Mouse (Mus musculus): ENCODE results near the gene Ggact.
A peak's percentile ranks its signal among the peaks of the same experiment; 100 is the strongest.

The Ggact gene

DNA sequence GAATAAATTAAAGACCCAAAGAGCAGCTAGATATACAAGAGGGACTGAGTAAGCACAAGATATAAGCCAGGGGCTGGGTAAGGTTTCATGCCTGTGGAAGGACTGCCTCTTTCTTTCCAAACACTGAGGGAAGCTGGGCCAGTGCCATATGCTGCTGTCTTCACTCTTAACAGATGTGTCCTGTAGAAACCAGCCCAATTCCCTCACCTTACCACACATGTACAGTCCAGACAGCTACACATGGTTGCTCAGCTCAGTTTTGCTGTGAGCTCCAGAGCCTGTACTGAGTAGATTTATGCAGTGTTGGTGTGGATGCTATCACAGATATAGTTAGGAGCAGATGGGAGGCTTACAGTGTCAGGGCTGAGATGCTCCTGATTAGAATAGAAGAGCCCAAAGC lies 12.9 kb downstream of the Ggact start:
- no peak for DNase-seq (ENCODE audit: low spot score in 2 of 2)

DNA sequence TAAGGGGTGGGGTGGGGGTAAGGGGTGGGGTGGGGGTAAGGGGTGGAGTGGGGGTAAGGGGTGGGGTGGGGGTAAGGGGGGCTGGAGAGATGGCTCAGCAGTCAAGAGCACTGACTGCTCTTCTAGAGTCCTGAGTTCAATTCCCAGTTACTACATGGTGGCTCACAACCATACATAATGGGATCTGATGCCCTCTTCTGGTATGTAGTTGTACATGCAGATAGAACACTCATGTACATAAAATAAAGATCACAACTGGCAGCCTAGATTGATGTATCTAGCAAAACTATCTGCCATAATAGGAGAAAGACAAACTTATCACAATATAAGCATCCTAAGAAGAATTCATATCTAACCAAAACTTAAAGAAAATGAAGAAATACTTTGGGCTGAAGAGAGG lies 15.0 kb downstream of the Ggact start:
- DNase-seq (ENCODE audit: low spot score in 2 of 2): no peak

DNA sequence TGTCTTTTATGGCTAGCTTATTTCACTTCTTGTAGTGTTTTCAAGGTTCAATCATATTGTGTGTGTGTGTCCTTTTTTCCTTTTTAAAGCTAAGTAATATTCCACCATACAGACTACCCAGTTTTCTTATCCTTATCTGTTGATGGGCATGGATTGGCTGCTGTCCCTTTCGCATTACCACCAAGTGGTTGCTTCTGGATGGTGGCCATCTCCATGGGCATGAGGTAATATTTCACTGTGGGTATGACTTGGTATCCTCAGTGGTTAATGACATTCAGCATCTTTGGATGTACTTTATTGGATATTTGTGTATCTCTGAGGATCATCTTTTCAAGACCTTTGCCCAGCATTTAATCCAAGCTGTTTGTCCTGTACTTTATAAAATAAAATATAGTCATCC lies 17.5 kb downstream of the Ggact start:
- no peak for DNase-seq (ENCODE audit: low spot score in 2 of 2)

DNA sequence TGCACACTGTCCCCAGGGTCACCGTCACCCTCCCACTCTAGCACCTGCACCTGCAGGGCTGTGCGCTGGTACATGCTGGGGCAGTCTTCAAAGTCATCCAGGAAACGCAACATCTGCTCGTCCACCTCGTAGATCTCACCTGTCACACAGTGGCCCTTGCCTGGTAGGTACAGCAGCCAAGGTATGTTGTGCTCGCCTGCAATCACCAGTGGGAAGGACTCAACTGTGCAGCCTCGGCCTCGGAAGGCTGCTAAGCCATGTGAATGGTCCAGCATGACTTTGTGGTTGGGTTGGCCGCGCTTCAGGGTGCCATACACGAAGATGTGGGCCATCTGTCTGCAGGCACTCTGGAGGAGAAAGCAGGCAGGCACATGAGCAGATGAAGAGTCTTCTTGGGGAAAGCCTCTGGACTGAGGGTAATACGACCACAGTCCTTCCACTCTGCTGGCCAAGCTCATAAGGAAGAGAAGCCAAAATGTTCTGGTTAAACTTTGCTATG lies 22.0 kb downstream of the Ggact start:
- DNase-seq (ENCODE audit: low spot score in 2 of 2): no peak

DNA sequence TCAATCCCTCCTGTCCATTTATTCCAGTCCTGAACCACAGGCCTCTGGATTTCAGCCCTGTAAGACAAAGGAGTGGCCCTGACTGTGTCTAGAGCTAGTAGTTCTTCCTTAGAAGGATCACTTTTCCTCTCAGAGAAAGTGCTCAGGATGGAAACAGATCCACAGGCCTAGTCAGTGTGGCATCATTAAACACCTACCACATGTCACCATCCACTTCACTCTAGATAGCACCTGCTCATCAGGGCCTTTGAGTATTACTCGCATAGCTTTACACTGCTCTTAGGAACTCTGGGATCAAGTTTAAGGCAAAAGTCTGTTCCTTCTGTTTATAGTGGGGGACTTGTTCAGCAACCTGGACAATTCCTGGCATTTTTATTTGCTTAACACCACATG lies 25.1 kb downstream of the Ggact start:
- DNase-seq (ENCODE audit: low spot score in 2 of 2): no peak

DNA sequence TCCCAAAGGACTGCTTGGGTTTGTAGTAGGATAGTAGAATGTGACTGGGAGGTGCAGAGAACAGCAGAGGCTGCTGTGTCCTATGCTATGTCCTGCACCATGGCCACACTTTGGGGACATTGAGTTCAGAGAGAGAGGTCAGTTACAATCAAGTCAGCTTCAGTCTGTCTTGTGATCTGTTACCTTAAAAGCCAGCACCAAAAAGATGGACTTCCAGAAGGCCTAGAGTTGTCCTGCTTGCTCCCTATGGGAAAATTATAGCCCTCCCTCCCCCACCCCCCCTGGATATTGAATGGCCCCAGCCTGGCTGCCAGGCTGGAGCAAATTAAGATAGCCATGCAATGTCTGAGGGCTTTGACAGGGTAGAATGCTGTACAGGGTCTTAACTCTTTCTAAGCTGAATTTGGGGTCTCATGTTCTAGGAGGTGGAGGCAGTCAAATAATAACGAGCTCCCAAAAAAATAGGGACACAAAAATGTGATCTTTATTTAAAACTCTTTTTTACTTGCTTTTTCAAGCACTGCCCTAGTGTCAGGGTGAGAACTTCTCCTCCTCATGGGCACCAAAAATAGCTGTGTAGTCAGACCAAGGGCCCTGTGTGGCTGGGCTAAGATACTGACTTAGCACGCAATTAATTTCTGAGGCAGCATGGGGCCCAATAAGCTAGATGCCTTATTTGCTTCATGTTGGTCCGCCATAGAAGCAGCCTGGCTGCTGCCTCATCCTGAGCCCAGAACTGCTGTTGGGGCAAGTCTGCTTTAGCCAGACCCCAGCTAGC lies 25.7 kb downstream of the Ggact start:
- no peak for DNase-seq (ENCODE audit: low spot score in 2 of 2)

DNA sequence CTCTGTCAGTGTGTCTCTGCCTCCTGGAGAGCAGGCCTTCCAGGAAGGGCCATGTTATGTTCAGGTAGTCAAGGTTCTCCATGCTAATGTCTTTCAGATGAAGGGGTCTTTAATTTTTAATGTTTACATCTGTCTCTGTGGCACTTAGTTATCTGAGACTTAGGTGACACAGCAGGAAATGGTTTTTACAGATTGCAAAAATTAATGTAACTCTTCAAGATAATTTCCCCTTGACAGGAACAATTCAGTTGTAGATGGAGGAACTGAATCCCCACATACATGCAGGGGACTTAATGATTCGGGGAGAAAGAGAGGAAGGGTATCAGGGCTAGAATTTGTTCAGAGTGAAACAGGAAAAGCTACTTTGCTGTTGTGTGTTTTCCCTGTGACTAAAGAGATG lies 26.3 kb downstream of the Ggact start:
- DNase-seq (ENCODE audit: low spot score in 2 of 2): no peak

DNA sequence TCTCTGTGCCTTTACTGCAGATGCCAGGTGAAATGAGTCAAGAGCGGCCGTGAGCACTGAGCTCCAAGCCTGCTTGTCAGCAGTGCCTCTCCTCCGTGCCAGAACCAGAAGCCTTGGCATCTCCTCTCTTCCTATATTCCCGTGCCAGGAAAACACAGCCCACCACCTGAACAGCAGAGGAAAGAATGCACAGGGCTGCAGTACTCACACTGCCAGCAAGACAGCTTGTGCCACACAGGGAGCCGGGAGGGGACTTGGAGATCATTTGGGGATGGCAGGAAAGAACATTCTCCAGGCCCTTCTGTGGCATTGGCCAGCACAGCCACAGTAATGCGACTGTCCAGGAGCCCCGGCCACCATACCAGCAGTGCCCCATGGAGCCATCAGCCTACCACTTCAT lies 27.7 kb downstream of the Ggact start:
- no peak for DNase-seq (ENCODE audit: low spot score in 2 of 2)

DNA sequence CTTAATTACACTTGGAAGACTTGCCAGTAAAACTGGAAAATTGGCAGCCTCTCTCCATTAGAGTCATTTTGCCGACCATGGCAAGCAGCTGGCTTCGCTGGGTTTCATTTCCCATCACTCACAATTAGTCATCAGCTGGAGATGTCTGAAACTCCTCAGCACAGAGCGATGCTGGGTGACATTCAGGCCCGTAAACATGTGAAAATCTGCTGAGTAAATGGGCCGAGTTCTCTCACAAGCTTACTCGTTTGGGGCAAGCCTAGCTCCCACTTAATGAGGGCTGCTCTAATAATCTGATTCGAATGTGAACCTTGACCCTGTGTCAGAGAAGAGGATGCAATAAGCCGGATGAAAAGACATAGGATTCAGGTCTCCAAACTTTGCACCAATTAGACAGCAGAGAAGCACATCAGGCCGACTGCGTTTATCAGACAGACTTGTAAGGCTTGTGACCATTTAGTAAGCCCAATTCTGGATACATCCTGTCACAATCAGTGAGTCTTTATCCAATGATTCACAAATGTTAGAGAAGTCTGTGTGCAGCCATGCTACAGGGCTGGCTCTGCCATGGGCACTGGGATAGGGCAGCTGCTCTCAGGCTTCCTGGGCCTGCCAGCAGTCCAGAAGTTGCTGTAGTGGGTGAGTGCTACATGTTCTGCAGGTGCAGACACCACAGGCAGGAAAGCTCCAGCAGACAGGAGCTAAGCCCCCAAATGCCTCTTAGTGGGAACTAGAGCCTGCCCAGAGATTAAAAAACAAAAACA lies 29.6 kb downstream of the Ggact start:
- no peak for DNase-seq (ENCODE audit: low spot score in 2 of 2)

DNA sequence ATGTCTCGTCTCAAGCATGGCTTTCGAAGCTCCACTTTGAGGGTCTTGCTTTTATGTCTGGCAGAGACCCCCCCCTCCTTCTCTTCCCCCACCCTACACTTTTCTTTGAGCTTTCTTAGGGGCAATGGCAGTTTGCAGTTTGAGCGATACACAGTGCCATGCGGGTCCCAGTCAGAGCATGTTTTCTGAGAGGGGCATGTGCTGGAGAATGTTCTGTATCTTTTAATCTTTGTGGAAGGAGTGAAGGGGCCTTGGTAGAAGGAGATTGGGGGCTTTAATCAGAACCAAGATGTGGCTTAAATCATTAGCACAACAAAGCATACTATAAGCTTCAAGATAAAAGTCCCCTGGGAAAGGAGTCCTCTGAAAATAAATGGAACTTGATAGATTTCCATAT lies 30.1 kb downstream of the Ggact start:
- no peak for DNase-seq (ENCODE audit: low spot score in 2 of 2)

DNA sequence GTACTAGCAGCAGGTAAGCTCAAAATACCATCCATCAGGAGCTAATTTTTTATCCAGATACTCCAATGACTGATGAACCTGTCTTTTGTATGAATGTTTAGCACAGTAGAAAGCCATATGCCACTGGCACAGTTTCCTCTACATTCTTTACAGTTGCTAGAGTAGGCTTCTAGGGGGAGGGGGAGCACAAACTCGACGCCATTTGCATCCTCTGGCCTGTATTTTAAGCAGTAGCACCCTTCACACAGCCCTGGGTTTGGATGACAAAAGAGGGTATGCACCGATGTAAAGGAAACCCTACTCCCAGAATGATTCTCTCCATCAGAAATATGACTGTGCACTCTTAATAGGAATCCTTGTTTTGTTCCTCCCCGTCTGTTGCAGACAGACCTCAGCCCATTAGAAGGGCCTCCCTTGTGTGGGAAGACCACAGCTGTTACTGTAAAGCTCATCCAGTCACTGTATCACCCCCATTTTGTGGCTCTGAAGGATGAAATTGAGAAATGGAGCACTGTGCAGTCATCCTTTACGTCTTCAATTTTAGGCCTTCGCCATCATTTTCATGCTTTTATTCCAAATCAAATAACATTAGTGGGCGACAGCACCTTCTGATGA lies 30.7 kb downstream of the Ggact start:
- DNase-seq (ENCODE audit: low spot score in 2 of 2): no peak

DNA sequence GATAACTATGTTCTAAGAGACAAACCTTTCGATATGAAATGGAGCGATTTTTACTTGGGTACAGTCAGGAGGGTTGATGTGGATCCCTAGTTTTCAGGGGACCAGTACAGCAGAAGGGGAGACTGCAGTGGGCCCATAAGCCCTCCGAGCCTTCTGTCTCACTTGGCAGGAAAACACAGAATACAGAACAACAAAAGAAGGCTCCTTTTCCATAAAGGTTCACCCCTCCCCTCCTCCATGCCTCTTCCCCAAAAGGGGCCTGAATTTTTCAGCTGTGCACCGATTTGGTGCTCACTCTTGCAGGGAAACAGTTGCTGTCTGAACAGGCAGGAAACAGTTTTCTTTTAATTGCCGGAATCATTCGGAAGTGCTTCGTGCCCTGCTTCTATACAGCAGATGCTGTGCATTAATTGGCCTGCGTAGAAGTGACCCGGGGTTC lies 31.3 kb downstream of the Ggact start:
- DNase-seq (ENCODE audit: low spot score in 2 of 2): no peak

DNA sequence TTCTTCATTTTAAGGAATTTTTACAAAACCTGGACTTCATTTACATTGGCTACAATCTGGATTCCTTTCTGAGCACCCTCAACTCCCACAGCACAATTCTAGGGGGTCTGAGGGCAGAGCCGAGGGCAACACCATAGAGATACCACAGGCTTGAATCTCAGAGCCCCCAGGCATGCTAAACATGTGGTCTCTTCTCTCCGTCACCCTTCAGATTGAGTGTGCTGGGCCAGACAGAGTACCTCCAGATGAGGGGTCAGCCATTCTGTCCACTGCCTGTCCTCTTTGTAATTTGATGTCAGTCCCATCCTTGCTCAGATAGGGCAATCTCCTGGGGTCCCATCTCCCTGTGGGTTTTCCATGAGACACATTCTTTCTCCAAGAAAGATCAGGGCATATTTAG lies 31.9 kb downstream of the Ggact start:
- DNase-seq (ENCODE audit: low spot score in 2 of 2): no peak

DNA sequence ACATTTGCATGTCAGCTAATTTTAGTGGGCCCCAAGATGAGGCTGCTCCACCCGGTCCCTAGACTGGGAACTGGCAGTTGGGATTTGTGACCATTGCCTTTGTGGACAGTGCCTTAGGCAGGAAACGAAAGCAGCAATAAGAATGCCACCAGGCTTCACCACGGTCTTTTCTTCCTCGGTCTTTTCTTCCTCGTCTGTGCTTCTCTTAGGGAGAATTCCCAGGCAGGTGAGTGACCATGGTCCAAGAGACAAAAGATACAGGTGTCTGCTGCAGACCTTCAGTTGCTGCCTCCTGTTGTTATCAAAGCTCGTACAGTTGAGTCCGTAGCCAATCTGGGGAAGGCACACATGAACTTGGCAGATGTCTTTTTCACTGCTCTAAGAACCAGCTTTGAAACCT lies 33.3 kb downstream of the Ggact start:
- DNase-seq (ENCODE audit: low spot score in 2 of 2): no peak

DNA sequence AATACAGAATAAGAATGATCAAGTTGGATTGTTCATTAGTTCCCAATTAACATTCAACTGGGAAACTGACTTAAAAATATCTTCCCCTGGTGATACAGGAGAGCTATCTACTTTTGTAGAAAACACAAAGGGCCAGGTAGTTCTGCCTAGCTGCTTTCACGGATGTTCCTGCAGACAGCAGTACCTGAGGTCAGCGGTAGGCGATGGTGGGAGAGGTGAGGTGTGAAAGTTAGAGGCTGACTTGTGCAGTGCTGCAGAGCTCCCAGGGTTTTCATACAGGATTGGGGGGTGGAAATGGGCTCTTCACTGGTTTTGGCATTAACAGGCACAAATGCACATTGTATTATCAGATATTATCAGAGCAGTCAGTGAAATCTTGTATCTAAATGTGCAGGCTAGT lies 35.8 kb downstream of the Ggact start:
- DNase-seq (ENCODE audit: low spot score in 2 of 2): no peak

DNA sequence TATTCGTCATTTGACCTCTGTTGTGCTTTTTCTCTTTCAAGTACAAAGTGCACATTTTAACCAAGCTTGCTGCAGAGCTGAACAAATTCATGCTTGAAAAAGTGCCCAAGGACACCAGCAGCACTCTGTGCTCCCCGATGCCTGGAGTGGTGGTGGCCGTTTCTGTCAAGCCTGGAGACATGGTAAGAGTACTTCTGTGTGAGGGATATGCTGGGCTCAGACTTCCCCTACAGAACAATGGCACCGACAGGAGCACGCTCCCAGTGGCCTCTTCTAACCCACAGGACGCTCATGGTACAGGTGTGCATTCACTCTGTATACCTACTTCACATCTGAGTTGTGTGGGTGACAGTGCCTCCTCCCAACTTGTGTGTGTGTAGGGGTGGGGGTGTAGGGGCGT lies 36.8 kb downstream of the Ggact start:
- no peak for DNase-seq (ENCODE audit: low spot score in 2 of 2)

DNA sequence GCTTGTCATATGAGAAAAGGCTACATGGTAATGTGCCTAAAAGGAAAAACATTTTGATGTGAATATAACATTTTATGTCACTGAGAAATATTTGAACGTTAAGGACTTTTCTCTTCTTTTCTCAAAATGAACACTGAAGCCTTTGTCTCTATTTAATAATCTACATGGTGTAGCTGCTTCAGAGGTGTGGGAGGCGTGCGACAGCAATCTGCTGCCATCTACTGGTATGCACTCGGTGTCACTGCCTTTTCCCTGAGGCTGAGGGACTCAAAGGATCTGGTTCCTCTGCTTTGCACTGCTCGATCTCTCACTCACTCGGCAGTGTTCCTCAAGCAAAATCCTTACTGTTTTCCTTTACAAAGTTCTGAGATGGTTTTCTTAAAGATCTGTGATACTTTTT lies 37.4 kb downstream of the Ggact start:
- DNase-seq (ENCODE audit: low spot score in 2 of 2): peak; percentile 60 to 79

DNA sequence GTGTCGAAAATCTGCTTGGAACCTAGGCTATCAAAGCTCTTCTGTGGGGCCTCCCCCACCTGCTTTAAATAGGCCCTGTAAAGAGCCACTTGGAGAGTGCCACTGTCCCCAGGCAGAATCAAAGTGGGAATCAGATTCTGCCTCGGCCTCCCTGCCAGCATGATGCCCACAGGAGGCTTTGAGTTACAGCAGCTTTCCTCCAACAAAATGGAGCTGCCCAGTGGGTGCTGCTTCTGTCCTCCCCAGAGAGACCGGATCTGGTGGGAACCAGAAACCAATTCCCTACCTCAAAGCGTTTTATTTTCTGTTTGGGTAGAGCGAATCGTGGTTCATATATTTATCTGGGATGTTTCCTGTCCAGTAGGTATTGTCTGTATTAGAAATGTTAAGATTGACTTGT lies 37.9 kb downstream of the Ggact start:
- DNase-seq (ENCODE audit: low spot score in 2 of 2): no peak

DNA sequence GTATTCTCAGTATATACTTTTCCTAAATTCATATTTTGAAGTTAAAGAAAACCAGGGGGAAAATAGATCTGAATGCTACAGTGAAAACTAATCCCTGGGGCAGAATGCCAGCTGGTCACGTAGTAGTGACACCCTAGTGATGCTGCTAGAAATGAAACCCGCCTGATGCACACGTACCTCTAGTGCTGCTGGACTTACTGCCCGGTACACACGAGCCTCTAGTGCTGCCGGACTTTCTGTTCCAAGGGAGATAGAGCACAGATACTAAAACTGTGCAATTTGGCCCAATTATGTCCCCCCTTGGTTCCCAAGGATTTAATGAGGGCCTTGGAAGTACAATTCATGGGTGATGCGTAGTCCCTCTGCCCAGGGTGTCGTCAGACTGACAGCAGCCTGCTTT lies 38.5 kb downstream of the Ggact start:
- DNase-seq (ENCODE audit: low spot score in 2 of 2): no peak

DNA sequence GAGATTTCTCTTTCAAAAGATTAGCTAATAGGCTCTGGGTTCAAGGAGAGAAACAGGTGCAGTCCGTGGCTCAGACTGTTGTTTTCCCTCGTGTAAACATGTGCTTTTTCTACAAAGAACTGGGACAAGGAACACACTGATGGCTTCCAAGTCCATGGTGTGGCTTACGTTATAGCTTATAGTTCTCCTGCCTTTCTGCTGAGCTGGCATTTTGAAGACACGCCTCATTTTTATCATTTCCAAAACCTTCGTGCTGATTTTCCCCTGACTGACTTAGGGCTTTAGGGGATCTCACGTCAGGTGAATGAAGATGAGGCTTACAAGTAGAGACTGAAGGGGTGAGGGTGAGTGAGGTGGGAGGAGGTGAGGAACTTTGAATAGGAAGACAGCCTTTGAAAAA lies 40.9 kb downstream of the Ggact start:
- no peak for DNase-seq (ENCODE audit: low spot score in 2 of 2)

DNA sequence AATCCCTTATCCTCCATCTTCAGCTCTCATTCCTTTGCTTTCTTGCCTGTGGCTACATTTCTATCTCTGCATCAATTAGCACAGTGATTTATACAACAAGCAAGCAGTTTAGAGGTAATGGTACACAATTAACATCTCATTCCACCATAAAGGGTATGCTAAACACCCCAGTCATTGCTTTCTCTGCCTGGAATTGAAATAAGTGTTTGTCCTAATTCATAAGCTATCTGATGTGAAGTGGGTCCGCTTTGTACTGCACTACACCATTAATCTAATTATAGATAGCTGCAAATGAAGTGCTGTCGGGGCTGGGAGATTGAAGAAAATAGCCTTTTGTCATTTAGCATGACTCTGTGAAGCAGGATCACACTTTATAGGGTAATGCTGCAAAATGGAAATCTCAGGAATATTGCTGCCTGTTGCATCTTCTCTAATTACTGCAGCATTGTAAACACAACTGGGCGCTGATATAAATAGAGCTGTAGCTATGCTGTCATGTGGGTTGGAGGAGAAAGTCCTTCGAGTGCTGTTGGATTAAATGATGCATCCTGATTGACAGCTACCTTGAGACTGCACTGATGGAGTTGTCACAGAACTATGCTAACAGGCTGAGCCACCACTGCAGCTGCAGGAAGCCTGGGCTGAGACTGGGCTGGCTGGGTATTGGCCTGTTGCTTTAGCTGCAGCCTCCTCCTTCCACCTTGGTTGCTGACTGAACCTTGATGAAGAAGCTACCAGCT lies 41.5 kb downstream of the Ggact start:
- no peak for DNase-seq (ENCODE audit: low spot score in 2 of 2)

DNA sequence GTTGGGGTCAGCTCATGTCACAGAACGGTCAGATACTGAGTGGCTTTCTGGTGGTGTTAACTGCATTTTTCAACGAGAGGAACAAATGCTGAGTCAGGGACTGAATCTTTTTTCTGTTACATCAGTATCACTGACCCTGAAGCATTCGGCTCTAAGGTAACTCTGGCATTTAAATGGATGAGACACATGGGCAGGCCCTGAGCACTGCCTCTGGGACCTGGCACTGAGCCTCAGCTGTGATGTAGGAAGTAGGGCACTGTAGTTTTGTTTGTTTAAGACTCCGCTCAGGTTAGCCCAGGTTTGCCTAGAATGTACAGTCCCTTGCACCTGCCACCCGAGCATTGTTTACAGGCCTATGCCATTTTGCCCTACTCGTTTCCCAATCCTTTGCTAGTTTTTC lies 43.7 kb downstream of the Ggact start:
- DNase-seq (ENCODE audit: low spot score in 2 of 2): no peak

Measured in frontal cortex, postnatal 25 days (tissue).